Mouse (Mus musculus) myocyte (in vitro differentiated cells): ENCODE data around the gene Tcirg1.

Source experiments
- CEBPB ChIP-seq: IDR thresholded peaks from 2 replicates; pipeline ENCODE4 v1.6.1; 2011; ENCODE audit warnings: mild to moderate bottlenecking, moderate library complexity; ENCODE audit not compliant: poor library complexity, insufficient read depth, severe bottlenecking
- E2F4 ChIP-seq: IDR thresholded peaks from one replicate; pipeline ENCODE4 v1.6.1; 2011; ENCODE audit warnings: mild to moderate bottlenecking, control low read depth, moderate library complexity; ENCODE audit not compliant: insufficient read depth
- MYOD1 ChIP-seq, 3 experiments: IDR thresholded peaks; one replicate each; pipeline ENCODE4 v1.6.1; 2011; ENCODE audit warnings: control low read depth in 2 of 3, low read depth in 2 of 3, mild to moderate bottlenecking in 2 of 3, moderate library complexity in 1 of 3; ENCODE audit not compliant: insufficient read length in 2 of 3, control insufficient read depth in 1 of 3
- MYOG ChIP-seq, 3 experiments: IDR thresholded peaks; one replicate each; pipeline ENCODE4 v1.6.1; 2011; ENCODE audit warnings: control low read depth in 2 of 3, low read depth in 2 of 3, mild to moderate bottlenecking in 2 of 3; ENCODE audit not compliant: insufficient read length in 2 of 3, control insufficient read depth in 1 of 3, insufficient read depth in 1 of 3
- POLR2A ChIP-seq: IDR thresholded peaks from one replicate; pipeline ENCODE4 v1.6.1; 2011; ENCODE audit warnings: low read depth, mild to moderate bottlenecking, control low read depth, moderate library complexity; ENCODE audit not compliant: insufficient read length
- POLR2AphosphoS2 ChIP-seq: IDR thresholded peaks from one replicate; pipeline ENCODE4 v1.6.1; 2011; ENCODE audit warnings: low read depth, control low read depth; ENCODE audit not compliant: insufficient read length
- USF1 ChIP-seq: IDR thresholded peaks from one replicate; pipeline ENCODE4 v1.6.1; 2011; ENCODE audit warnings: low read depth, mild to moderate bottlenecking, control low read depth, moderate library complexity

GRCm38 (mm10) chr19:3847711-3848110 lies 59.2 kb downstream of the Tcirg1 start:
- TF ChIP-seq POLR2A (no peak), MYOD1 (IDR thresholded peaks at IDR 0.05; ENCODE audit: control insufficient read depth in 1 of 3, insufficient read length in 2 of 3, low read depth in 2 of 3) (no peak), POLR2AphosphoS2 (no peak), MYOG (IDR thresholded peaks at IDR 0.05; ENCODE audit: control insufficient read depth in 1 of 3, insufficient read depth in 1 of 3, insufficient read length in 2 of 3, low read depth in 2 of 3) (no peak), USF1 (no peak), E2F4 (no peak), CEBPB (no peak)
